Mouse (Mus musculus): ENCODE results near the gene Auts2.
A peak's percentile ranks its signal among the peaks of the same experiment; 100 is the strongest.

Gene Auts2

DNA sequence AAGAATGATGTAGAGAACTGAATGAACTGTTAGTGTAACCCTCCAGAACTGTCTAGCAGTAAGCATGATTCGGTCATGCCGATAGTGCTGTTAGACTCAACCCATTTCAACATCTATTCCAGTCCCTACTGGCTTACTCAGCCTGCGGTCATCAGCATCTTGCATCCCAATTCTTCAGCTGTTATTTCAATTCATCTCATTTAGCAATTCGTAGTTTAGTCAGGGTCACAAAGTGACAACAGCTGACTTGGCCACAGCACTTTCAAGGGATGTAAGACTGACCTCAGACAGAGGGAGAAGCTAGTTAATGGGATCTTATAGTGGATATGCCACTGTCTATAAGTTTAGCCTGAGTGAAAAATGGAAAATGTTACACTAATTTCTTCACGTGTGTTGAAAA lies 936.4 kb downstream of the Auts2 start:
- no peak for DNase-seq (ENCODE audit: low spot score)

- DNase-seq (ENCODE audit: low spot score) = no peak
Observed at GRCm38 (mm10) chr5:131601934-131602692, 941.0 kb downstream of the Auts2 start.

- peak; percentile 80 for DNase-seq (ENCODE audit: low spot score)
Observed at GRCm38 (mm10) chr5:131600325-131601125, 942.6 kb downstream of the Auts2 start.

- no peak for DNase-seq (ENCODE audit: low spot score)
Observed at GRCm38 (mm10) chr5:131597503-131597902, 945.6 kb downstream of the Auts2 start.

- DNase-seq (ENCODE audit: low spot score) = no peak
Observed at GRCm38 (mm10) chr5:131596591-131596990, 946.6 kb downstream of the Auts2 start.

DNA sequence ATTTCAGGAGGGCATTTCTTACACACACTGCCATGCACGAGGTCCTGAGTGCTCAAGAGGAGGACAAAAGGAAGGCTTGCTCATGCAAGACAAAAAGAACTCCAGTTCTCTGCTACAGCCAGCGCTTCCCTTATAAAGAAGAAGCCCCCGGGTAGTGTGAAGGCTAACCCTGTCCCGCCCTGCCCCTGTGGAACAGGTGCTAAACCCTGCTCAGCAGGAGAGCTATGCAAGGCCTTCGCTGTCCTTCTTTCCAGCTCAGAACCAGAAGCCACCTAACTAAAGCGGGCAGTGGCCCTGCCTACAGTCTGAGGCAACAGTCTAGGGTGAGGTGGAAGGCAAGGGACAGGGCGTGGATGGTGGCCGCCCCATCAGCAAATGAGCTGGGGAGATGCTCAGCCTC lies 947.4 kb downstream of the Auts2 start:
- no peak for DNase-seq (ENCODE audit: low spot score)

DNA sequence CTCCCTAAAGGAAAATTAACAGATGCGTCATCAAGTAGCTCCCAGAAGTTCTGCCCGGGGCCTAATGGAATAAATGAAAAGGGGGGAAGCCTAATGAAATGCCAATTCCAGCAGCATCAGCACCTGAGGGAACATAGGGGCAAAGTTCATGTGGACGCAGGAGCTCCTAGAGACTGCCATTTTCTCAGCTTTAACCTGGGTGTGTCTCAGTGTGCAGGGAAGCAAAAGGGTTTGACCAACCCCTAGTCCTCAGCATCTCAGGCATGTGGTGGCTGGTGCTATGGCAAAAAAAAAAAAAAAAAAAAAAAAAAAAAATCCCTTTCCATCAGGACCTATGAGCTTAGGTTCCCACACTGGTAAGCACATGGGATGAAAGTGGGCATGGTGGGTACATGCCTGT lies 948.5 kb downstream of the Auts2 start:
- DNase-seq (ENCODE audit: low spot score) = no peak

- no peak for DNase-seq (ENCODE audit: low spot score)
Observed at GRCm38 (mm10) chr5:131593261-131593660, 949.9 kb downstream of the Auts2 start.

GRCm38 (mm10) chr5:131589948-131590467 lies 953.1 kb downstream of the Auts2 start:
- DNase-seq (ENCODE audit: low spot score) = no peak

DNA sequence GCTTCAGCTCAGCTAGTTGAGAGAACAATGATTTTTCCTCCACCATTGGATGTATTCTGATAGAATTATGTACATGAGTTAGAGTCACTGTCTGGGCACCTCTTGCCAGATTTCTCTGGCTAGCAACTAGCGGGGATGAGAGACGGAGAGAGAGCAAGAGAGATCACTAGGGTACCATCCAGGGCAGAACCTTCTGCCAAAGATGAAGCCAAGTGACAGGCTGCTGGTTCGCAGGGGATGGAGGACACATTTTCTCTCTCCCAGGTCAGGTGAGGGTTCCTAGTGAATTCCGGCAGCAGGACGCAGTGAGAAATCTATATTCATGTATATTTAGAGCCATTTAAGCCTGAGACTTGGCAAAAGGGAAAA lies 956.8 kb downstream of the Auts2 start:
- DNase-seq (ENCODE audit: low spot score) = no peak

DNA sequence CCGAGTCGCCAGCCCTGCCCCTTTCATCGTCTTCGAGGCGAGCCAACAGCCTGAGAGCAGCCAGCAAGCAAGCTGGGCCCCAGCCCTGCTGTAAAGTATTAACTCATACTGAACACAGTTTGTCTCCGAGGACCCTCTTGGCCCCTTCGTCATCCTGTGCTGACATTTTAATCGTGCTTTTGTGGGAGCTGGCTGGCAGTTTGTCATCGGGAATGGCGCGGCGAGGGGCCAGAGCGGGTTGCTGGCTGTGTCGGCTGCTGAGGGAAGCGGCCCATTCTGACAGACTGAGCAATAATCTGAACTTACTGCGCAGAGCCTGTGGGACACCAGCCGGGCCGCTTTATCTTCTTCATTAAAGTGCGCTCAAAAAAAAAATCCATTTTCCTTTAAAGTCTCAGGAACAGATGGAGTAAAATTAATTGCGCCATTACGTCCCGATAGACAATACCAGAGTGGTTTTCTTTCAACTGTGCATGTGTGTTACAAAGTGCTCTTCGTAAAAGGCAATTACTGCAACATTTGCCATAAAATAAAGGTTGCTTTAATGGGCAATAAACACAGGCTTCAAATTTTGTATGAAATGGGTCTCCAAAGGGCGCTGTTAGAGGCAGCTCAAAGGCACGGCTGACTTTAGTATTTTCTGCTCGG lies 957.3 kb downstream of the Auts2 start:
- no peak for DNase-seq (ENCODE audit: low spot score)

- no peak for DNase-seq (ENCODE audit: low spot score)
Observed at GRCm38 (mm10) chr5:131584260-131585135, 958.6 kb downstream of the Auts2 start.

DNA sequence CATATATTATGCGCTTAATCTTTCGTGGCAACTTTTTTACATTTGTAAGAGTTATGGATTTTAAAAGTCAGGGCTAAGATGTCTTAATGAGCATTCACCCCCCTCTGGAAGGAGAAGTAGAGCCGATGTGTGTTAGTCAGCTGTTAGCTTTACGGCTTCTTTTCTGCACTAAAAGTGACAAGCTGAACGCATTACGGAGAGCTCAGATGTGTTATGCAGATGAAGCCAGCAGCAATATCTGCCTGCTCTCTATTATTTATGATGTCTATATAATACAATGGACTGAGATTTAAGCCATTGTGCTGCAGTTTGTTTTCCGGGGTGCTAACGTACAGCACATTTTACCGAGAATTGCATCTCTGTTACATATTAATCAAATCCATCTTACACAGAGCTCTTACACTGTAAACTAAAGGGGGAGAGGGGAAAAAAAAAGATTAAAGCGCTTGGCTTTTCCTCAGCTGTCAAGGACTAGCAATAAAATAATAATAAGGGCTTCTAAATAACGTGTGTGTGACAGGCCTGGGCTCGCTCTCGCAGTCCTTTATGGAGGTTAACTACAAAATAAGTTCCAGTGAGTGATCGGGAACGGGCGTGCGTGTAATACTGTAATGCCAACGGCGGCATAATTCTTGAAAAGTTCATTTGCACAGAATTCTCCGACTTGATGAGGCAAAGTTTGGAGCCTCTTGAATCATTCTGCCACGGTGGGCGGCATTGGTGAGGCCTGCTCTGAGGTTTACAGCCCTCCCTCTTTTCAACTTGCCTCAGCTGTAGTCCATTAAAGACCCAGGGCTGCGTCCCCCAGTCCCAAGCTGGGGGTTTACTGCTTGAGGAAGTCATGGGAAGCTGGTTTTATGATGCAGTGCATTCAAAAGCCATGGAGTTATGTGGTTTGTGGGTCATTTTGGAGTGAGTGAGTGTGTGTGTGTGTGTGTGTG lies 961.8 kb downstream of the Auts2 start:
- no peak for DNase-seq (ENCODE audit: low spot score)

- no peak for DNase-seq (ENCODE audit: low spot score)
Observed at GRCm38 (mm10) chr5:131578737-131579136, 964.4 kb downstream of the Auts2 start.

- no peak for DNase-seq (ENCODE audit: low spot score)
Observed at GRCm38 (mm10) chr5:131575733-131576265, 967.3 kb downstream of the Auts2 start.

GRCm38 (mm10) chr5:131575086-131575514 lies 968.0 kb downstream of the Auts2 start:
- no peak for DNase-seq (ENCODE audit: low spot score)

DNA sequence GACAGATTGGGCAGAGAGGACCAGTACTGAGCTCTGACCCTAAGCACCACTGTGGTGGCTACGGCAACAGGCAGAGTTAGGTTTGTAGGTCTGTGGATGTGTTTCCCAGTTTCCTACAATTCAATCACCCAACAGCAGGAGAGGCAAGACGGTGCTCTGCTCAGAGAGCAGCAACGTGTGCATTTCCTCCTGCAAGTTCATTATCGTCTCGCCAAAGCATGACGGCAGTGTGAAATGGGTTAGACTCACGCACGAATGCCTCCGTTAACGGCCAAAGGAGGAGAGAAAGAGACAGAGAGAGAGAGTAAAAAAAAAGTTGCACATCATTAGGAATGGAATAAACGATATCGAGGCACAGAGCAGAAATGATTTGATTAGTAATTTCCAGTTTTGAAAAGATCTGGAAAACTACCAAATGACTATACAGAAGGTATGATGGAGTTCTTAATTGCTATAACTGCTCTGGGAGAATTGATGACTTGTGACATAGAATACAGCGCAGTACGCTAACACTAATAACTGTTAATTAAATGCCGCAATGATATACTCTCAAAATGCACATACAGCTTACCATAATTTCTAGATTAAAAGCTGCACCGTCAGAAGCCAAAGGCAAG lies 968.6 kb downstream of the Auts2 start:
- no peak for DNase-seq (ENCODE audit: low spot score)

GRCm38 (mm10) chr5:131573296-131574177 lies 969.6 kb downstream of the Auts2 start:
- DNase-seq (ENCODE audit: low spot score) = no peak

DNA sequence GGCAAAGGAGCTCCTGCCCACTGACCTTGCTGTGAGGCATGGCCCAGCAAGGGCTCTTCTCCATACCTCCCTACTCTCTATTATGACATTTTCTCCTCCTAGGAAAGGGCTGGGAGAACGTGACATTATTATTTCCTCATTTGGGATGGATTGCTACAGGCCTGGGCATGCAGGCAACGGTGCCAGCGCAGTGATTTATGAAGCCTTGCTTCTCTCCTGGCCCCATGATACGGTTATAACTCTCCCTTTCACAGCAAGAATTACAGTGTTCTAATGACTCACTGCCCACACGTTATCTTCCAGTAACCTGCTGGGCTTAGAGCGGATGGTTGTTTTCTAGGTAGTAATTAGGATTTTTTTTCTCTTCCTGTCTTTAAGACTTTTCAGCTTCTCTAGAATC lies 977.1 kb downstream of the Auts2 start:
- peak; percentile 79 for DNase-seq (ENCODE audit: low spot score)

Measured in urinary bladder, postnatal 14 days (tissue).